Mouse (Mus musculus): ENCODE measurements at regions not wholly inside any gene's neighbourhood (a gene's known extent, or its start where the extent isn't known, plus 50 kb on each side); places are given as distances from the start of the nearest gene placed in this dataset.
A peak's percentile ranks its signal among the peaks of the same experiment; 100 is the strongest.

- DNase-seq, result no peak
- intact Hi-C loops (cut with DNase I; ENCODE audit: low total_unique reads), result loop anchor here (5.0 kb wide), 1 partner anchor 776 kb away; the partner anchor contains the start of gene Irs1
Observed at GRCm38 (mm10) chr1:81516575-81517210, 439.9 kb downstream of the Nyap2 start.

- intact Hi-C loops (cut with DNase I; ENCODE audit: low total_unique reads), result no loop called here
- no peak for DNase-seq
Observed at GRCm38 (mm10) chr1:81520420-81521273, 443.9 kb downstream of the Nyap2 start.

GRCm38 (mm10) chr1:81522929-81523328 lies 446.2 kb downstream of the Nyap2 start:
- DNase-seq, result no peak
- intact Hi-C loops (cut with DNase I; ENCODE audit: low total_unique reads), result no loop called here

GRCm38 (mm10) chr1:81525821-81526220 lies 449.1 kb downstream of the Nyap2 start:
- intact Hi-C loops (cut with DNase I; ENCODE audit: low total_unique reads), result no loop called here
- no peak for DNase-seq

- no peak for DNase-seq
- intact Hi-C loops (cut with DNase I; ENCODE audit: low total_unique reads), result no loop called here
Observed at GRCm38 (mm10) chr1:81537836-81538235, 461.1 kb downstream of the Nyap2 start.

- intact Hi-C loops (cut with DNase I; ENCODE audit: low total_unique reads), result no loop called here
- DNase-seq, result no peak
Observed at GRCm38 (mm10) chr1:81539591-81540311, 463.0 kb downstream of the Nyap2 start.

GRCm38 (mm10) chr1:81548906-81549305 lies 472.2 kb downstream of the Nyap2 start:
- DNase-seq, result no peak
- intact Hi-C loops (cut with DNase I; ENCODE audit: low total_unique reads), result no loop called here

- intact Hi-C loops (cut with DNase I; ENCODE audit: low total_unique reads), result no loop called here
- DNase-seq, result no peak
Observed at GRCm38 (mm10) chr1:81549706-81550105, 473.0 kb downstream of the Nyap2 start.

GRCm38 (mm10) chr1:81552731-81553130 lies 476.0 kb downstream of the Nyap2 start:
- intact Hi-C loops (cut with DNase I; ENCODE audit: low total_unique reads), result no loop called here
- no peak for DNase-seq

- no peak for DNase-seq
Observed at GRCm38 (mm10) chr1:81576965-81577664, 500.4 kb downstream of the Nyap2 start.

GRCm38 (mm10) chr1:81577665-81578201 lies 501.0 kb downstream of the Nyap2 start:
- intact Hi-C loops (cut with DNase I; ENCODE audit: low total_unique reads), result no loop called here
- DNase-seq, result no peak

More at GRCm38 (mm10) chr1:81576965-81577664, 500.4 kb downstream of the Nyap2 start:
- intact Hi-C loops (cut with DNase I; ENCODE audit: low total_unique reads), result no loop called here

- intact Hi-C loops (cut with DNase I; ENCODE audit: low total_unique reads), result no loop called here
- DNase-seq, result no peak
Observed at GRCm38 (mm10) chr1:81581208-81581607, 504.5 kb downstream of the Nyap2 start.

- DNase-seq, result no peak
- intact Hi-C loops (cut with DNase I; ENCODE audit: low total_unique reads), result no loop called here
Observed at GRCm38 (mm10) chr1:81587780-81588307, 511.1 kb downstream of the Nyap2 start.

- no peak for DNase-seq
- intact Hi-C loops (cut with DNase I; ENCODE audit: low total_unique reads), result no loop called here
Observed at GRCm38 (mm10) chr1:81591623-81592022, 514.9 kb downstream of the Nyap2 start.

- intact Hi-C loops (cut with DNase I; ENCODE audit: low total_unique reads), result no loop called here
- DNase-seq, result peak; percentile 46
Observed at GRCm38 (mm10) chr1:81593280-81594182, 516.8 kb downstream of the Nyap2 start.

- intact Hi-C loops (cut with DNase I; ENCODE audit: low total_unique reads), result no loop called here
- DNase-seq, result no peak
Observed at GRCm38 (mm10) chr1:81594183-81594515, 517.4 kb downstream of the Nyap2 start.

- intact Hi-C loops (cut with DNase I; ENCODE audit: low total_unique reads), result no loop called here
- DNase-seq, result no peak
Observed at GRCm38 (mm10) chr1:81594606-81595005, 517.9 kb downstream of the Nyap2 start.

GRCm38 (mm10) chr1:81608772-81609171 lies 532.0 kb downstream of the Nyap2 start:
- DNase-seq, result no peak
- intact Hi-C loops (cut with DNase I; ENCODE audit: low total_unique reads), result no loop called here

Measured in gastrocnemius, postnatal 14 days (tissue).